Mouse (Mus musculus) MEL (cell line): ENCODE measurements around the gene Col25a1. TPM values are rescaled to one million over a fixed set of nuclear protein-coding genes. Genes with fewer than 3 reads are reported as not detected.

Source experiments
- DNase-seq: peaks from one replicate; pipeline ENCODE4 v3.0.0; 2011; ENCODE audit warnings: low read depth, low spot score
- H3K27ac ChIP-seq: 2 replicates; pipeline ENCODE4 v1.5.1; 2012; ENCODE audit warnings: low read depth, mild to moderate bottlenecking, control low read depth, low read length, moderate library complexity; ENCODE audit not compliant: control insufficient read depth
- H3K27me3 ChIP-seq, 2 experiments: fragments of 150-350 bp in 1 of 2; sonication (generic) in 1 of 2; 2 replicates each; pipeline ENCODE4 v1.6.1; 2012; ENCODE audit warnings: low read length in 2 of 2, mild to moderate bottlenecking in 2 of 2, improper control_type of control experiment in 1 of 2, moderate library complexity in 1 of 2; ENCODE audit not compliant: insufficient read depth in 2 of 2, control insufficient read depth in 1 of 2
- H3K36me3 ChIP-seq, 2 experiments: 2 replicates each; pipeline ENCODE4 v1.6.1; 2012 to 2014; ENCODE audit warnings: low read length in 2 of 2, improper control_type of control experiment in 1 of 2, inconsistent platforms in 1 of 2, mild to moderate bottlenecking in 1 of 2; ENCODE audit not compliant: insufficient read depth in 2 of 2, control insufficient read depth in 1 of 2
- H3K4me1 ChIP-seq, 2 experiments: fragments of 150-350 bp in 1 of 2; sonication (generic) in 1 of 2; 2 replicates each; pipeline ENCODE4 v1.6.1; 2012; ENCODE audit warnings: low read length in 2 of 2, improper control_type of control experiment in 1 of 2, mild to moderate bottlenecking in 1 of 2; ENCODE audit not compliant: insufficient read depth in 2 of 2, control insufficient read depth in 1 of 2
- H3K4me3 ChIP-seq, 2 experiments: fragments of 150-350 bp in 1 of 2; sonication (generic) in 1 of 2; 2 replicates each; pipeline ENCODE4 v1.5.1; 2012; ENCODE audit warnings: low read depth in 2 of 2, low read length in 2 of 2, mild to moderate bottlenecking in 2 of 2, moderate library complexity in 2 of 2, control low read depth in 1 of 2, improper control_type of control experiment in 1 of 2; ENCODE audit not compliant: control insufficient read depth in 1 of 2, insufficient read depth in 1 of 2
- H3K79me2 ChIP-seq: 2 replicates; pipeline ENCODE4 v1.6.1; 2012; ENCODE audit warnings: mild to moderate bottlenecking, low read length, moderate library complexity; ENCODE audit not compliant: control insufficient read depth, poor library complexity, insufficient read depth
- H3K9ac ChIP-seq: 2 replicates; pipeline ENCODE4 v1.6.1; 2012; ENCODE audit warnings: low read depth, mild to moderate bottlenecking, control low read depth, low read length, moderate library complexity; ENCODE audit not compliant: control insufficient read depth, poor library complexity, severe bottlenecking
- H3K9me3 ChIP-seq: fragments of 150-350 bp; sonication (generic); replicated peaks from 2 replicates; pipeline ENCODE4 v1.6.1; 2012; ENCODE audit warnings: mild to moderate bottlenecking, low read length, improper control_type of control experiment, moderate library complexity; ENCODE audit not compliant: insufficient read depth
- BHLHE40 ChIP-seq: IDR thresholded peaks from 2 replicates; pipeline ENCODE4 v1.6.1; 2012; ENCODE audit warnings: low read depth, mild to moderate bottlenecking, inconsistent platforms, low read length, improper control_type of control experiment, borderline replicate concordance
- CHD2 ChIP-seq: IDR thresholded peaks from 2 replicates; pipeline ENCODE4 v1.6.1; 2011; ENCODE audit warnings: low read length, improper control_type of control experiment
- E2F4 ChIP-seq: IDR thresholded peaks from 2 replicates; pipeline ENCODE4 v1.6.1; 2011; ENCODE audit warnings: low read depth, low read length, improper control_type of control experiment, borderline replicate concordance
- GABPA ChIP-seq: IDR thresholded peaks from 2 replicates; pipeline ENCODE4 v1.6.1; 2012; ENCODE audit warnings: low read depth, mild to moderate bottlenecking, inconsistent platforms, low read length, improper control_type of control experiment, moderate library complexity
- GATA1 ChIP-seq: IDR thresholded peaks from 2 replicates; pipeline ENCODE4 v1.6.1; 2011; ENCODE audit warnings: low read depth, low read length, improper control_type of control experiment
- HCFC1 ChIP-seq: IDR thresholded peaks from 2 replicates; pipeline ENCODE4 v1.6.1; 2012; ENCODE audit warnings: low read depth, mild to moderate bottlenecking, inconsistent platforms, low read length, improper control_type of control experiment, moderate library complexity
- JUND ChIP-seq: IDR thresholded peaks from 2 replicates; pipeline ENCODE4 v1.6.1; 2011; ENCODE audit warnings: low read depth, mild to moderate bottlenecking, improper control_type of control experiment, low read length
- KAT2A ChIP-seq: conservative IDR thresholded peaks from 2 replicates; pipeline ENCODE4 v1.6.1; 2012; ENCODE audit warnings: low read depth, low read length, improper control_type of control experiment, inconsistent platforms
- MAFK ChIP-seq: IDR thresholded peaks from 2 replicates; pipeline ENCODE4 v1.6.1; 2011; ENCODE audit warnings: low read depth, mild to moderate bottlenecking, low read length, improper control_type of control experiment, borderline replicate concordance
- MAX ChIP-seq: IDR thresholded peaks from 2 replicates; pipeline ENCODE4 v1.6.1; 2011; ENCODE audit warnings: low read length, improper control_type of control experiment
- MEF2A ChIP-seq: IDR thresholded peaks from 2 replicates; pipeline ENCODE4 v1.6.1; 2014; ENCODE audit warnings: low read depth, mild to moderate bottlenecking, inconsistent platforms, low read length, improper control_type of control experiment; ENCODE audit not compliant: poor library complexity, insufficient replicate concordance, severe bottlenecking; ENCODE audit errors: extremely low read depth
- MXI1 ChIP-seq: IDR thresholded peaks from 2 replicates; pipeline ENCODE4 v1.6.1; 2011; ENCODE audit warnings: mild to moderate bottlenecking, low read depth, low read length, improper control_type of control experiment
- MYC ChIP-seq: IDR thresholded peaks from 2 replicates; pipeline ENCODE4 v1.6.1; 2011; ENCODE audit warnings: low read depth, mild to moderate bottlenecking, low read length, improper control_type of control experiment, moderate library complexity
- NRF1 ChIP-seq: IDR thresholded peaks from 2 replicates; pipeline ENCODE4 v1.6.1; 2014; ENCODE audit warnings: low read depth, mild to moderate bottlenecking, inconsistent platforms, low read length, improper control_type of control experiment, moderate library complexity; ENCODE audit not compliant: poor library complexity, insufficient read depth, severe bottlenecking
- POLR2A ChIP-seq, 2 experiments: IDR thresholded peaks; 2 replicates each; pipeline ENCODE4 v1.6.1; 2011 to 2012; ENCODE audit warnings: low read length in 2 of 2, mild to moderate bottlenecking in 2 of 2, control low read depth in 1 of 2, improper control_type of control experiment in 1 of 2, low read depth in 1 of 2, moderate library complexity in 1 of 2; ENCODE audit not compliant: control insufficient read depth in 1 of 2, insufficient read depth in 1 of 2, poor library complexity in 1 of 2
- POLR2AphosphoS2 ChIP-seq: IDR thresholded peaks from 2 replicates; pipeline ENCODE4 v1.6.1; 2011; ENCODE audit warnings: low read length, improper control_type of control experiment
- RAD21 ChIP-seq: IDR thresholded peaks from 2 replicates; pipeline ENCODE4 v1.6.1; 2011; ENCODE audit warnings: mild to moderate bottlenecking, low read depth, low read length, improper control_type of control experiment
- RCOR1 ChIP-seq: IDR thresholded peaks from 2 replicates; pipeline ENCODE4 v1.6.1; 2012; ENCODE audit warnings: low read depth, mild to moderate bottlenecking, inconsistent platforms, low read length, improper control_type of control experiment
- SIN3A ChIP-seq: IDR thresholded peaks from 2 replicates; pipeline ENCODE4 v1.6.1; 2012; ENCODE audit warnings: low read length, improper control_type of control experiment, inconsistent platforms
- SMC3 ChIP-seq: IDR thresholded peaks from 2 replicates; pipeline ENCODE4 v1.6.1; 2011; ENCODE audit warnings: low read depth, low read length, improper control_type of control experiment
- USF1 ChIP-seq: IDR thresholded peaks from 2 replicates; pipeline ENCODE4 v1.6.1; 2014; ENCODE audit warnings: low read depth, mild to moderate bottlenecking, inconsistent platforms, low read length, improper control_type of control experiment, moderate library complexity
- ZKSCAN1 ChIP-seq: IDR thresholded peaks from 2 replicates; pipeline ENCODE4 v1.6.1; 2012; ENCODE audit warnings: low read depth, mild to moderate bottlenecking, inconsistent platforms, low read length, improper control_type of control experiment, moderate library complexity
- ZMIZ1 ChIP-seq: IDR thresholded peaks from 2 replicates; pipeline ENCODE4 v1.6.1; 2012; ENCODE audit warnings: low read depth, mild to moderate bottlenecking, inconsistent platforms, low read length, improper control_type of control experiment, moderate library complexity
- ZNF384 ChIP-seq: IDR thresholded peaks from 2 replicates; pipeline ENCODE4 v1.6.1; 2012; ENCODE audit warnings: low read depth, mild to moderate bottlenecking, inconsistent platforms, low read length, improper control_type of control experiment
- polyA plus RNA-seq, 2 experiments: library from polyadenylated mRNA; stranded (reverse) in 1 of 2; unstranded in 1 of 2; fragments of >175 nt in 1 of 2; fragments of >200 nt in 1 of 2; gene quantifications; 2 replicates each; pipeline versions ENCODE4 v1.2.1 to v1.2.4; 2012; ENCODE audit warnings: low replicate concordance in 2 of 2, low read depth in 1 of 2; ENCODE audit not compliant: insufficient read length in 2 of 2, insufficient read depth in 1 of 2, missing spikeins in 1 of 2
- total RNA-seq: library from RNA; depleted of rRNA; stranded (reverse); fragments of 300-350 nt; gene quantifications from 2 replicates; pipeline ENCODE4 v1.2.3, GENCODE M21; 2012

Col25a1 gene
- total and polyA plus RNA-seq, 3 experiments: not detected

DNA sequence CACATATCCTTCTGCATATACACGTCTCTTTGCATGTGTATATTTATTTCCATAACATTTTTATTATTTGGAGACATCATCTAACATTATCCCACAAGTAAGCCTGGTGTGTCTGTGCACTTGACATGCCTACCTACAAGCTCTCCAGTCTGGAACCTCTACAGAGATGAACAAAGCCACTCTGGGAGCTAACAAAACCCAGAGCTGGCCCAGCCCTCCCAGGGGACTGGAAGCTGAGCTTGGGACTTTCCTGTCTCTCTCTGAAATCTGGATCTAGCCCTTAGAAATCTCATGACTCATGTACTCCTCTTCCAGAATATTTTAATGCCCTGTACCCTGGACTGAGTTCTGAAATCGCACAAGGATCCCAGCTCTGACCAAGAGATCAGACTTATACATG, 365.7 kb downstream of the Col25a1 start:
- H3K27ac ChIP-seq: no peak overlapping the region
- H3K4me1 ChIP-seq: no peaks in the 10 kb centered on the region
- no peaks in the 10 kb centered on the region for H3K27me3 ChIP-seq
- no peak overlapping the region for H3K4me3 ChIP-seq
- no peak for DNase-seq
- no peaks in the 10 kb centered on the region for H3K79me2 ChIP-seq
- TF ChIP-seq MAX: no peak
- no peak for TF ChIP-seq RCOR1
- no peak for TF ChIP-seq POLR2AphosphoS2
- no peak for TF ChIP-seq GATA1
- TF ChIP-seq ZKSCAN1: no peak
- no peak for TF ChIP-seq JUND
- TF ChIP-seq ZMIZ1: no peak
- no peak for TF ChIP-seq E2F4
- TF ChIP-seq NRF1: no peak
- no peak for TF ChIP-seq ZNF384
- no peak for TF ChIP-seq SIN3A
- no peak for TF ChIP-seq MAFK
- no peak for TF ChIP-seq RAD21
- no peaks in the 10 kb centered on the region for H3K9me3 ChIP-seq
- H3K9ac ChIP-seq: no peak overlapping the region
- no peaks in the 10 kb centered on the region for H3K36me3 ChIP-seq

DNA sequence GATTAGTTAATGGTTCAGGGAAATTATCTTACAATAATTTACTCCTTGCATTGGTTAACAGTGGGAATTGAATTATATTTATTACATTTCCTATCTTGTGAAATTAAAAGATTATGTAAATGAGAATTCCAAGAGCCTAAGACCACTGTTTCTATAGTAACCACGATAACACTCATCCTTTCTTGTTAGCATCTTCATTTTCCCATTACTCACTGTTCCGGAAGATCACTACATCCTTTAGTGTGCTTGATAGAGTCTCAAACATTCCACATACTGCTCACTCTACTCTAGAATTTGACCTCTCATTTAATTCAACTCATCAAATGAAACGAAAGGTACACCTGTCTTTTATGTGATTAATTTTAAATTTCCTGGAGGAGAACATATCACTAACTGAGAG, 370.4 kb downstream of the Col25a1 start:
- no peaks in the 10 kb centered on the region for H3K79me2 ChIP-seq
- H3K4me1 ChIP-seq: no peaks in the 10 kb centered on the region
- no peak for DNase-seq
- H3K4me3 ChIP-seq: no peak overlapping the region
- H3K9me3 ChIP-seq: no peaks in the 10 kb centered on the region
- H3K9ac ChIP-seq: no peak overlapping the region
- TF ChIP-seq RCOR1: no peak
- no peak for TF ChIP-seq SMC3
- no peak for TF ChIP-seq RAD21
- TF ChIP-seq GABPA: no peak
- TF ChIP-seq MXI1: no peak
- no peak for TF ChIP-seq MAX
- no peak for TF ChIP-seq JUND
- TF ChIP-seq NRF1: no peak
- TF ChIP-seq HCFC1: no peak
- TF ChIP-seq BHLHE40: no peak
- no peak for TF ChIP-seq MEF2A
- TF ChIP-seq ZKSCAN1: no peak
- TF ChIP-seq CHD2: no peak
- TF ChIP-seq MYC: no peak
- TF ChIP-seq GATA1: no peak
- TF ChIP-seq KAT2A: no peak
- TF ChIP-seq POLR2A (IDR thresholded peaks at IDR 0.05; ENCODE audit: control insufficient read depth in 1 of 2, insufficient read depth in 1 of 2, low read depth in 1 of 2, low read length in 2 of 2, poor library complexity in 1 of 2): no peak
- TF ChIP-seq SIN3A: no peak
- no peak for TF ChIP-seq USF1
- TF ChIP-seq POLR2AphosphoS2: no peak
- no peak overlapping the region for H3K27ac ChIP-seq
- H3K36me3 ChIP-seq: no peaks in the 10 kb centered on the region
- no peaks in the 10 kb centered on the region for H3K27me3 ChIP-seq
